Mouse (Mus musculus): Measurements from ENCODE around the gene Klhl18. TPM values are rescaled to one million over a fixed set of nuclear protein-coding genes. Genes with fewer than 3 reads are reported as not detected.

The Klhl18 gene
- polyA plus RNA-seq, 1 experiment: 17.4 TPM

- no peak overlapping the region for H3K4me3 ChIP-seq (ENCODE audit: insufficient read depth, low read length)
- no peak for TF ChIP-seq CTCF (IDR thresholded peaks at IDR 0.05; ENCODE audit: low read depth, low read length)
- TF ChIP-seq POLR2A (IDR thresholded peaks at IDR 0.05; ENCODE audit: borderline replicate concordance, low read depth, low read length): no peak
- peaks cover 40% of the 10 kb centered on the region for H3K4me1 ChIP-seq (ENCODE audit: control insufficient read depth, insufficient read depth, low read length)
- no peak overlapping the region for H3K27ac ChIP-seq (ENCODE audit: insufficient read depth, low read depth, low read length)
These were observed 14.2 kb downstream of the Klhl18 start for GRCm38 (mm10) chr9:110462321-110462720.

GRCm38 (mm10) chr9:110460884-110461815 is 15.3 kb downstream of the Klhl18 start:
- H3K4me1 ChIP-seq (ENCODE audit: control insufficient read depth, insufficient read depth, low read length): peaks cover 40% of the 10 kb centered on the region
- no peak overlapping the region for H3K4me3 ChIP-seq (ENCODE audit: insufficient read depth, low read length)
- TF ChIP-seq CTCF (IDR thresholded peaks at IDR 0.05; ENCODE audit: low read depth, low read length) (no peak), POLR2A (IDR thresholded peaks at IDR 0.05; ENCODE audit: borderline replicate concordance, low read depth, low read length) (no peak)
- H3K27ac ChIP-seq (ENCODE audit: insufficient read depth, low read depth, low read length): no peak overlapping the region

- H3K4me1 ChIP-seq (ENCODE audit: control insufficient read depth, insufficient read depth, low read length): peaks cover 35% of the 10 kb centered on the region
- TF ChIP-seq CTCF (IDR thresholded peaks at IDR 0.05; ENCODE audit: low read depth, low read length): no peak
- no peak overlapping the region for H3K4me3 ChIP-seq (ENCODE audit: insufficient read depth, low read length)
- H3K27ac ChIP-seq (ENCODE audit: insufficient read depth, low read depth, low read length): peak overlapping the region; percentile 94
These were observed 17.3 kb downstream of the Klhl18 start for GRCm38 (mm10) chr9:110459145-110459727.

- TF ChIP-seq CTCF (IDR thresholded peaks at IDR 0.05; ENCODE audit: low read depth, low read length) (no peak), POLR2A (IDR thresholded peaks at IDR 0.05; ENCODE audit: borderline replicate concordance, low read depth, low read length) (no peak)
- H3K4me1 ChIP-seq (ENCODE audit: control insufficient read depth, insufficient read depth, low read length): peaks cover 29% of the 10 kb centered on the region
- H3K27ac ChIP-seq (ENCODE audit: insufficient read depth, low read depth, low read length): no peak overlapping the region
- no peak overlapping the region for H3K4me3 ChIP-seq (ENCODE audit: insufficient read depth, low read length)
These were observed 18.6 kb downstream of the Klhl18 start for GRCm38 (mm10) chr9:110457926-110458325.

GRCm38 (mm10) chr9:110452523-110452922 is 24.0 kb downstream of the Klhl18 start:
- Histone ChIP-seq H3K4me3 (ENCODE audit: insufficient read depth, low read length) (no peak overlapping the region), H3K4me1 (ENCODE audit: control insufficient read depth, insufficient read depth, low read length) (peaks cover 7% of the 10 kb centered on the region), H3K27ac (ENCODE audit: insufficient read depth, low read depth, low read length) (0 out of 2 replicates have a peak overlapping the region, but pooled peaks have one; percentile 46)
- no peak for TF ChIP-seq CTCF (IDR thresholded peaks at IDR 0.05; ENCODE audit: low read depth, low read length)

DNA sequence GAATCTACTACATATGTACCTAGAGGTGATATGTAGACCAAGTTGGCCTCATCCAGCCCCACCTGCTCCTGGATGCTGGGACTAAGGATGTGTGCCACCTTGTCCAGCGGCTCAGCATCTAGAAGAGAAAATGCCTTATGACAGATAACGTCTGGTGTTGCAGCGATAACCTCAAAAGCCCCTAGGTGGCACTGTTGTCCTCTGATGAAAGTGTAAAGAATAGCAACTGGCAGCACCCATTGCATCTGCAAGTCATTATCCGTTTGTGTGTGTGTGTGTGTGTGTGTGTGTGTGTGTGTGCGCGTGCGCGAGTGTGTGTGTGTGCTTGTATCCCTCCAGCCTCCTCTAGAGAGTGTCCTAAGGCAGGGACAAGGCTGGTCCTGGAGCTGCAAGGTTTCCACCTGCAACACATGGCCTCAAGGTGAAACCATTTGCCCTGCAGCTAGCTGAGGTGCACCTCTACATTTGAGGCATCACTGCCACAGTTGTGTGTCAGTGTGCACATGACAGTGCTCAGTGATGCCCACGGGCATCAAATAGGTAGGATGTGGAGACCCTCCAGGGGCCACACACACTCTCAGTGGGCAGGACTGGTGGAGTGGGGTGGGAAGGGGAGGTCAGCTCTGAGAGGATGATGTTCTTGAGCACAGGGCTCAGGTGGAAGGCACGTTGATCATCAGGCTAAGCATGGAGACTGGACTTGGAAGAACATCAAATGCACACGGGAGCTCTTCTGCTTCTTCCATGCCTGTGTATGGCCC is 27.5 kb downstream of the Klhl18 start:
- H3K27ac ChIP-seq (ENCODE audit: insufficient read depth, low read depth, low read length): no peak overlapping the region
- no peak for TF ChIP-seq CTCF (IDR thresholded peaks at IDR 0.05; ENCODE audit: low read depth, low read length)
- no peak for TF ChIP-seq POLR2A (IDR thresholded peaks at IDR 0.05; ENCODE audit: borderline replicate concordance, low read depth, low read length)

DNA sequence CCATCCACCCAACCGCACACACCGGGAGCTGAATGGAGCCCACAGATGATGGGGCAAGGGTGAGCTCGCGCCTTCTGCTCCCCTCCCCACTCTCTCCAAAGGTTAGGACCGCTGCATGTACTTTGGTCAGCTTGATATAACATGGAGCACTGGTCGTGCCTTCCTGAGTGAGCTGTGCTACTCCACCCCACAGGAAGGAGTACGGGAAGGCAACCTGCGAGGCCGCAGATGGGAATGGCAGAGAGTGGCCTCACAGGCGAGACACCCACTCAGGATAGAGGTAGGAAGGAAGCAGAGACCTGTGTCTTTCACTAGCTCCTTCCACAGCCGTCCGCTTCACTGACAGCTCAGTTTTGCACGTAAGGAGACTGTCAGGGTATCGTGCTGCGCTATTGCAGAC is 28.1 kb downstream of the Klhl18 start:
- H3K4me3 ChIP-seq (ENCODE audit: insufficient read depth, low read length): no peak overlapping the region
- H3K4me1 ChIP-seq (ENCODE audit: control insufficient read depth, insufficient read depth, low read length): peaks cover 5% of the 10 kb centered on the region
- no peak overlapping the region for H3K27ac ChIP-seq (ENCODE audit: insufficient read depth, low read depth, low read length)
- TF ChIP-seq CTCF (IDR thresholded peaks at IDR 0.05; ENCODE audit: low read depth, low read length): no peak
- TF ChIP-seq POLR2A (IDR thresholded peaks at IDR 0.05; ENCODE audit: borderline replicate concordance, low read depth, low read length): no peak

More for the DNA sequence above, 27.5 kb downstream of the Klhl18 start:
- Histone ChIP-seq H3K4me1 (ENCODE audit: control insufficient read depth, insufficient read depth, low read length) (peaks cover 5% of the 10 kb centered on the region), H3K4me3 (ENCODE audit: insufficient read depth, low read length) (no peak overlapping the region)

GRCm38 (mm10) chr9:110440559-110440958 is 35.9 kb downstream of the Klhl18 start:
- no peaks in the 10 kb centered on the region for H3K4me1 ChIP-seq (ENCODE audit: control insufficient read depth, insufficient read depth, low read length)
- TF ChIP-seq POLR2A (IDR thresholded peaks at IDR 0.05; ENCODE audit: borderline replicate concordance, low read depth, low read length) (no peak), CTCF (IDR thresholded peaks at IDR 0.05; ENCODE audit: low read depth, low read length) (no peak)
- no peak overlapping the region for H3K27ac ChIP-seq (ENCODE audit: insufficient read depth, low read depth, low read length)
- H3K4me3 ChIP-seq (ENCODE audit: insufficient read depth, low read length): no peak overlapping the region

- no peaks in the 10 kb centered on the region for H3K4me1 ChIP-seq (ENCODE audit: control insufficient read depth, insufficient read depth, low read length)
- no peak overlapping the region for H3K4me3 ChIP-seq (ENCODE audit: insufficient read depth, low read length)
- TF ChIP-seq POLR2A (IDR thresholded peaks at IDR 0.05; ENCODE audit: borderline replicate concordance, low read depth, low read length): no peak
- no peak for TF ChIP-seq CTCF (IDR thresholded peaks at IDR 0.05; ENCODE audit: low read depth, low read length)
- no peak overlapping the region for H3K27ac ChIP-seq (ENCODE audit: insufficient read depth, low read depth, low read length)
These were observed 36.4 kb downstream of the Klhl18 start for GRCm38 (mm10) chr9:110440049-110440448.

All from bone marrow macrophage, adult 2 months (primary cell).